Mouse (Mus musculus): ENCODE measurements at regions not wholly inside any gene's neighbourhood (a gene's known extent, or its start where the extent isn't known, plus 50 kb on each side); places are given as distances from the start of the nearest gene placed in this dataset.

GRCm38 (mm10) chr14:67550462-67551185 lies 1541.6 kb upstream of the Gulo start:
- no peak for DNase-seq

GRCm38 (mm10) chr14:67548750-67549149 lies 1539.7 kb upstream of the Gulo start:
- no peak for DNase-seq

- no peak for DNase-seq
These were observed 1536.0 kb upstream of the Gulo start for GRCm38 (mm10) chr14:67545036-67545435.

- DNase-seq, result peak; percentile 31
These were observed 1532.3 kb upstream of the Gulo start for GRCm38 (mm10) chr14:67541271-67541711.

- no peak for DNase-seq
These were observed 1529.7 kb upstream of the Gulo start for GRCm38 (mm10) chr14:67538696-67539095.

- peak; percentile 24 for DNase-seq
These were observed 1528.0 kb upstream of the Gulo start for GRCm38 (mm10) chr14:67536787-67537659.

GRCm38 (mm10) chr14:67506729-67507395 lies 1497.9 kb upstream of the Gulo start:
- DNase-seq, result no peak

GRCm38 (mm10) chr14:67492086-67492485 lies 1483.1 kb upstream of the Gulo start:
- no peak for DNase-seq

- no peak for DNase-seq
These were observed 1477.7 kb upstream of the Gulo start for GRCm38 (mm10) chr14:67486676-67487075.

- DNase-seq, result no peak
These were observed 1476.4 kb upstream of the Gulo start for GRCm38 (mm10) chr14:67485449-67485800.

GRCm38 (mm10) chr14:67484533-67485448 lies 1475.8 kb upstream of the Gulo start:
- no peak for DNase-seq
